Mouse (Mus musculus): ENCODE results near the gene Cdkn2d. TPM values are rescaled to one million over a fixed set of nuclear protein-coding genes. Genes with fewer than 3 reads are reported as not detected.
"Not testable (repeated sequence)": the region's sequence is repeated elsewhere in the genome, so short reads cannot be mapped to it uniquely, and the experiment has no call there.

Gene Cdkn2d
- total RNA-seq, 2 experiments from 2014 or later: 14.2 to 16.1 TPM

DNA sequence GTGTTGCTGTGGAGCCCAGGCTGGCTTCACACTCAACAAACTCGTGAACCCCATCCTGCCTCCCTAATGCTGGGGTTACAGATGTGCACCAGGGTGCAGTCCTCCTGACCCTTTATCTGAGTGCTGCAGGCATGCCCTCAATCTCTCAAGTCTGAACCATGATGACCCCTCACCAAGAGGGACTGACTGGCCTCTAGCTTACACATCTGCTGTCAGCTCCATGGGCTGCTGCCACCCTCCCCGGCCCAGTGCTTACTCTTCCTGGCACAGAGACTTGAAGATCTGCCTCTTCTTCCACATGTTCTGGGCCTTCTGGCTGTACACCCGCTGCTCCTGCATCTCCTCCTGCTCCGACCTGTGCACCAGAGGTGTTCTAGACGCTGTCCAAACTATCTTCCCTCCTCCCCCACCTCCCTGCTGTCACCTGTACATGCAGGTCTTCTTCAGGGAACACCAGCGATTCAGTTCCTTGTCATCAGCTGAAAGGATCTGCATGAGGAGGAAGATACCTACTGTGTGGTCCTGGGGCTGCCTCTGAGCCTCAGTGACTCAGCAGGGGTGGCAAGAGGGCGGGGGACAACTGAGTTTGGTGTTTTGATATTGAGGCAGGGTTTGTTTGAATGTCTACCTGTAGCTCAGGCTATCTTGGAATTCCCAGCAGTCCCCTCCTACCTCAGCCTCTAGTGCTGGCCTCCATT, 16.0 kb downstream of the Cdkn2d start:
- DNase-seq: no peak

- DNase-seq: no peak
These were observed 16.9 kb downstream of the Cdkn2d start for GRCm38 (mm10) chr9:21274336-21274735.

- DNase-seq: no peak
These were observed 17.5 kb downstream of the Cdkn2d start for GRCm38 (mm10) chr9:21273520-21274228.

DNA sequence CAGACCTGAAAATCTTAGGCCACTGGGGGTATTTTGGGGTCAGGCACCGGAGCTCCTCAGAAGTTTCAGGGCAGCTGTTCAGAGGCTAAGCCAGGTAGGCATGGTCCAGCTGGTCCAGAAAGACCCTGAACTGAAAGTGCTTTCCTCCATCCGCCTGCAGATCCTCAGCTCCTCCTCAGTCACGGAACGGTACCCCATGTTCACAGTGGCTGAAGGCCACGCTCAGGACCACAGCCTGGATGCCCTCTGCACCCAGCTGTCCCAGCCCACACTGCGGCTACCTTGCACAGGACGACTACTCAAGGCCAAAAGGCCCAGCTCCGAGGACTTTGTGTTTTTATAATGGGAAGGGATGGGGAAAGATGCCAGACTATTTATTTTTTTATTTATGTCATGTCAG, 18.1 kb downstream of the Cdkn2d start:
- no peak for DNase-seq

DNA sequence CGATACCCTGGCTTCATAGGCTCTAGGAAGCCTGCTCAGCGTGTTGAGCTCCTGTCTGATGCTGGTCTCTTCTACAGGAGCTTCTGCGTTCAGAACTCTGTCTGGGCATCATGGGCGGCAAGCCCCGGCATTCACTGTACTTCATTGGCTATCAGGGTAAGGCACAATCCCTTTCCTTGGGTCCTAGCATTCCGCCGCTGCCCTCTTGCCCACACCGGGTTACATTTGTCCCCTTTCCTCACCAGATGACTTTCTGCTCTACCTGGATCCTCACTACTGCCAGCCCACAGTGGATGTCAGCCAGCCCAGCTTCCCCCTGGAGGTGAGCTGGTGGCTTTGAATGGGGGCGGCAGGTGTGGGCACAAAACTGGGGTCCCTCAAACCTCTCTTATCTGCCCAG, 18.8 kb downstream of the Cdkn2d start:
- DNase-seq: no peak

GRCm38 (mm10) chr9:21269590-21269989, 21.6 kb downstream of the Cdkn2d start:
- DNase-seq: not testable (repeated sequence)

DNA sequence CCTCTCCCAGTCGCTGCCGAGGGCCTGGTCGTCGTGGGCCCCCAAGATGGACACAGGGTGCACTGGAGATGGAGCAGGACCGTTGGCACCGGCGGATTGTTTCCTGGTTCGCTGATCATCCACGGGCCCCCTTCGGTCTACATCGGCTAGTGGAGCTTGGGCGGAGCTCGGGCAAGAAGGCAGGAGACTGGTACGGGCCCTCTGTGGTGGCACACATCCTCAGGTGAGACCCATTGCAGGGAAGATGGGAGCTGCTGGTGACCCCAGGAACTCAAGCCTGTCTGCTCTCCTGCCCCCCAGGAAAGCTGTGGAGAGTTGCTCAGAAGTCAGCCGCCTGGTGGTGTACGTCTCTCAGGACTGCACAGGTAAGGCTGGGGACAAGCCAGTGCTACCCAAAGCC, 22.9 kb downstream of the Cdkn2d start:
- no peak for DNase-seq

DNA sequence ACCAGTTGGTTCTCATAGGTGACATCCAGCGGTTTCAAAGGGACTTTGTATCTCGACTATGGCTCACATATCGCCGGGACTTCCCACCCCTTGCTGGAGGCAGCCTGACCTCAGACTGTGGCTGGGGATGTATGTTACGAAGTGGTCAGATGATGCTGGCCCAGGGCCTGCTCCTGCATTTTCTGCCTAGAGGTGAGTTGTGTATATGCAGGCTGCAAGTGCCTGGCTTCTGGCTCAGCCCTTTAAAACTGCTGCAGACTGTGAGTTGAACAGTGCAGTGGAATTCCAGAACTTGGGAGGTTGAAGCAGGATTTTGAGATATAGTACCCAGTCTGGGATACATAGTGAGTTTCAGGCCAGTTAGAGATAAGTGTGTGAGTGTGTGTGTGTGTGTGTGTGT, 24.3 kb downstream of the Cdkn2d start:
- DNase-seq: no peak

DNA sequence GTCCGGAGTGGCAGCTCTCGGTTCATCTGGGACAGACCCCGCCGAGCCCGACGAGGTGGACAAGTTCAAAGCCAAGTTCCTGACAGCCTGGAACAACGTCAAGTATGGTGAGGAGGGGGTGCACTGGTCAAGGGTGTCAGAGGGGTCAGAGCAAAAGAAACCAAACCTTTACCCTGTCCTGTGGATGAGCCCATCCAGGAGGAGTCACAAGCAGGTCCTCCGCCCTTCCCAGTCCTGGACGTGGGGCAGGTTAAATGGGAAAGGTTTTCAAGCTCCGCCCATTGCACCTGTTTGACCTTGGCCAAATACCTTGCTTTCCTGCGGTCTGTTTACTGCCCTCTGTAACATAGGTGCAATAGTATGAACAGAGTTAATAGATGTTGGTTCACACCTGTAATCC, 25.6 kb downstream of the Cdkn2d start:
- no peak for DNase-seq

- DNase-seq: peak; percentile 99
These were observed 26.1 kb downstream of the Cdkn2d start, which contains the start of gene Atg4d for GRCm38 (mm10) chr9:21265000-21265561. Gene Atg4d (plus strand): TSS chr9:21265293.

DNA sequence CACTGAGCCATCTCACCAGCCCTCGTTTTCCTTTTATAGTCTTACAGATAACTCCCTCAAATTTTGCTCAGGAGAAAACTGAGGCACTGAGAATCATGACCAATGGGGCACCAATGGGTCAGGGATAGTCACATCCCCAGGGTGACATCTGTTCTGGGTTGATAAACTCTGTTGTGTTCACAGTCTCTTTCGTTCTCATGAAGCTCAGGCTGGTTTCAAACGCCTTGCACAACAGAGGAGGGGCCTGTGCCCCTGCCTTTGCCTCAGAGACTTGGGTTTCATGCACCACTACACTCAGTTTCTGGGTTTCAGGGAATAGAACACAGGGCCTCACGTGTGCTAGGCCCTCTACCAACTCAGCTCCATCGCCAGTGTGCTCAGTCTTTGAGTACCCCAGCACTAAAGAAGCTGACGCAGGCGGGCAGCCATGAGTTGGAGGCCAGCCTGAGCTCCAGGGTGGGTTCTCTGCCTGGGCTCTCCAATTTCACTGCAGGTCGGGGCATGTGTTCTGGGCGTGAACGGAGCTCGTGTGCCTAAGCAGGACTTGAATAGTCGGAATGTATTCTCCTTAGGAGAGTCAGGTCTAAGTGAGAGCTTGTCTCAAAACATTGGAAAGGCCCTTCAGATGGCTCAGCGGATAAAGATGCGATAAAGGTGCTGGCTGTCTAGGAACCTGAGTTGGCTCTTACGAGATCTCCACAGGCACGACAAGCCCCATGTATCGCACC, 26.8 kb downstream of the Cdkn2d start:
- no peak for DNase-seq

- no peak for DNase-seq
These were observed 29.4 kb downstream of the Cdkn2d start for GRCm38 (mm10) chr9:21261831-21262230.

DNA sequence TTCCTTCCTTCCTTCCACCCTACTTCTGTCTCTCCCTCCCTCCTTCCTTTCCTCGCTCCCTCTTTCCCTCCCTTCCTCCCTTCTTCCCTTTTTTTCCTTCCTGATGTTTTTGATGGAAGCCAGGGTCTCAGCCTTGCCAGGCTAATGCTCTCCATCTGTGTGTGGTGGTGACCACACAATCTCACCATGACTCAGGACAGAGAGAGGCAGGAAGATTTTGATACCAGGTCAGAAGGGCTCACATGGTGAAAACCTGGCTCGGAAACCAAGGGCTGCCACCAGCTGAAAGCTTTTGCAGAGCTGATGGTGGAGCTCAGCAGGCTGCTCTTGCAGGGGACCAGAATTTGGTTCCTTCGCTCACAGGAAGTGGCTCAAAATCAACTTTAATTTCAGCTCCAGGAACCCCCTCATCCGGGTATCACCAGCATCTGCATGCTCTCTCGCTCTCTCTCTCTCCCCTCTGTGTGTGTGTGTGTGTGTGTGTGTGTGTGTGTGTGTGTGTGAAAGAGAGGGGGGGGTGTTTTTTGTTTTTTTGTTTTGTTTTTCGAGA, 30.6 kb downstream of the Cdkn2d start:
- no peak for DNase-seq

- not testable (repeated sequence) for DNase-seq
These were observed 34.9 kb downstream of the Cdkn2d start for GRCm38 (mm10) chr9:21256349-21256748.

DNA sequence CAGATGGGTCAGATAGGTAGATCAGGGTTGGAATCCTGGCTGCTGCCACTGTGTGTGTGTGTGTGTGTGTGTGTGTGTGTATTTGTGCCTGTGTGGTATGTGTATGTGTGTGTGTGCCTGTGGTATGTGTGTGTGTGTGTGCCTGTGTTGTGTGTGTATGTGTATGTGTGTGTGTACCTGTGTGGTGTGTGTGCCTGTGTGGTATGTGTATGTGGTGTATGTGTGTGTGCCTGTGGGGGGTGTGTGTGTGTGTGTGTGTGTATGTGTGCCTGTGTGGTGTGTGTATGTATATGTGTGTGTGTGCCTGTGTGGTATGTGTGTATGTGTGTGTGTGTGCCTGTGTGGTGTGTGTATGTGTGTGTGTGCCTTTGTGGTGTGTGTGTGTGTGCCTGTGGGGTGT, 36.5 kb downstream of the Cdkn2d start:
- DNase-seq: no peak

GRCm38 (mm10) chr9:21251116-21251735, 40.0 kb downstream of the Cdkn2d start:
- DNase-seq: no peak

DNA sequence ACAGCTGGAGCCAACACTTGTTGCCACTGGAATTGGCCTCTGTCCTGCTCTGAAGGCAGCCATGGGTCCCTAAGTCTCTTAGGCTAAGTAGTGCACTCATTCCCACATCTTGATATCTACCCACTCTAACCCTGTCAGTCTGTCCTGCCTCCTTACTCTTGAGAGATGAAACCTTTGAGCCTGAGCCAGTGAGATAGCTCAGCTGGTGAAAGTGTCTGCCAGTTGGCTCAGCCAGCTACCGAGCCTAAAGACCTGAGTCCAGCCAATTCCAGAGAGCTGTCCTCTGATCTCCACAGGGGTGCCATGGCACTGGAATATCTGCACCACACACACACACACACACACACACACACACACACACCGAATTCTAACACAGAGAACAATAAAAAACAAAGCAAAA, 40.7 kb downstream of the Cdkn2d start:
- no peak for DNase-seq

DNA sequence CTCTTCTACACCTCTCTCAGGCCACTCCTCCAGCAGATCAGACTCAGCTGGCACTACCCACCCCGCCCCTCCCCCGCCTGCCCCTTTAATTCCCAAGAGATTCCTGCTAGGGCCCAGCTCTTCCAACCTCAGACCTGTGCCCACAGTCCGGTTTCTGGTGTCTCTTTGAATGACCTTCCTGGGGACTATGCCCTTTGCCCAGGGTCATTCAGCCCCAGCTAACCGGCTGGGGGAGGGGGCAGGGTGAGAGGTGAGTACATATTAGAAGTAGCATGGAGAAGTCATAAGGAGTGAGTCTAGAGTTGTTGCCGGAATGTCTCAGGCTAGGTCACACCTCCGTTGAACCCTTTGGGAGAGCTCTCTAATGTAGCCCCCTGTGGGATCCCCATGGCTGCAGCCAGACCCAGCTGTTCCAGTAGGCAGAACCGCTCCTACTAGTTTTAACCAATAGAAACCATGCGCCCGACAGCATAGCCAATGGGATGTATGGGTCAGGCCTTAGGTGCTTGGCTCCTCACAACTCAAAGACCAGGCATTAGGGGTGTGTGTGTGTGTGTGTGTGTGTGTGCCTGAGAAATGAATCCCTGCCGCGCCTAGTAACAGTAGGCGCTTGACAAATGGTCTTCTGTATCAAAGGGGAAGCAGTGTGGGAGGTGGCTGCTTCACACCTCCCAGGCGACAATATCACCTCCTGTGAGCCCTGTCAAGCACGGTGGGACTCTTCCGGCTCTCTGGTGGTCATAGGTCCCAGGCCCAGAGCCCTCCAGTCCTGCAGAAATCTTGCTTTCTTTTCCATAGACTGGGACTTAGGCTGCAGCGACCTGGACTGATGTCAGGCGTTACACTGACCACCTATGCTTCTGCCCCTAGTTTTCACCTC, 41.3 kb downstream of the Cdkn2d start:
- no peak for DNase-seq

DNA sequence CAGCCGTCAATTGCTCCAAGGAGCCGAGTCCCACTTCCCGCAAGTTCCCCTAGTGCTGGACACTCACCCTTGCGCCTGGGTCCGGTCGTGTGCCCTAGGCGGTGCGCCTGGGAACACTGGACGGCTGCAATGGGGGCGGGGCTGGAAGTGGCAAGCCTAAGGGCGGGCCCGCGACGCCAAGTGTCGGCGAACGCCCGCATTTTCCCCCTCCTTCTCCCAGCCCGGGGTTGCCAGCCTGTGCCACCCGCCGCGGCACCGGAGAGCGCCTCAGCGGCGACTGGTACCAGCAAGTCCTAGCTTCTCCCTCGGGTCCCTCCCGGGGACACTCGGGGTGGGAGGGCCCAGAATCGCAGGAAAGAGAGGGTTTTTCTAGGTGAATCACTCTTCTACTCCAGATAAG, 42.9 kb downstream of the Cdkn2d start, which contains the start of gene S1pr5:
Gene S1pr5, minus strand, starts transcription at position 118 of the 400 bp plus-strand sequence.
- peak; percentile 60 for DNase-seq

- DNase-seq: no peak
These were observed 44.9 kb downstream of the Cdkn2d start for GRCm38 (mm10) chr9:21246342-21246741.

- no peak for DNase-seq
These were observed 46.1 kb downstream of the Cdkn2d start for GRCm38 (mm10) chr9:21245113-21245487.

Data from gastrocnemius, postnatal 10 days (tissue).